Mouse (Mus musculus) heart, adult 11 months (tissue): Measurements from ENCODE around the gene Cbfa2t2.
A peak's percentile ranks its signal among the peaks of the same experiment; 100 is the strongest.

ENCODE experiments used
- DNase-seq: peaks from one replicate; pipeline ENCODE4 v3.0.0; 2022

Gene Cbfa2t2

DNA sequence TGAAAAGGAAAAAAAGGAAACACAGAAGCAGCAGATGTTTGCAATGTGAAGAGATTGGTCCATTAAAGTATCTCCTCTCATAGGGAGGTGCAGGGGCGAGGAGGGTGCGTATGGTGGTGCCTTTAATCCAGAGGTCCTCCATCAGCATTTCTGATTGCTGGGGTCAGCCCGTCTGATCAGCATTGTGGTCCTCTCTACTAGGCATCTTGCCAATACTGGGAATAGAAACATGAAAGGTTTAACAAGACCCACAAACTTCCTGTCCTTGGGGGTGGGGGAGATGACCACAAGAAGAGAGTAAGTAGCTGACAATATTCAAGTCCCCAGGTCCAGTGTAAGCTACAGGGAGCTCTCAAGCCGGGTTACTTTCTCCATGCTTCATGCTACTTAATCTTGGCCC, 134.4 kb downstream of the Cbfa2t2 start:
- DNase-seq, result no peak

- no peak for DNase-seq
Observed at GRCm38 (mm10) chr2:154571266-154571665, 135.0 kb downstream of the Cbfa2t2 start.

DNA sequence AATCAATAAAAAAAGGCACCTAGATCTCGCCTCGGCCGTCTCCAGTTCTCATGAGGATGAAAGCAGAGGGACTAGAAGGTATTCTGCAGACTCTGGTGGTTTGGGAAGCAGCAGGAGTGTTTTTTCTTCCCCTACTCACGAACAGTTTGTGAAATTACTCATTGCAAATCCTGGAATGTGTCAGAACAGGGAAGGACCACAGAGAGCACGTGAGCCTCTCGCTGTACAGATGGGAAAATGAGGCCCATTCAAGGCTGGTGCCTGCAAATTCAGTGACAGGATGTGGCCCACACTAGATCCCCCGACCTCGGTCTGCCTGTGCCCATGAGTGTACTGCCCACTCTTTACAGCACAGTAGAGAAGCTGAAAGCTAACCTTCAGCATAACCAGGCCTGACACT, 135.7 kb downstream of the Cbfa2t2 start:
- no peak for DNase-seq

DNA sequence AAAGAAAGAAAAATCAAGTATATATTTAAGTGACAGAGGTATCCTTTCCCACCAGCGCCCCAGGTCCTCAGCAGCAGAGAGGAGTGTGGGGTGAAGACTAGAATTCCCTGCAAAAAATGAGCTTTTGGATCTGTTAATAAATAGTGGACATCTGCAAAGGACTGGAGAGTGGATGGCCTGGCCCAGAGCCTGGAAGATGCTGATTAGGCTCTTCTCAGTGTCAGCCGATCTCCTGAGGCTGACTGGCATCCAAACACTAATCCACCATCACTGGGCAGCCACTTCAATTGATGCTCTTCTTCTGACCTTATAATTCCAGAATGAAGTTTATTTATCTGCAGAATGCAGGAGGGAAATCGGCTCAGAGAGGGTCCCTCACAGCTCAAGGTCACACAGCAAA, 136.7 kb downstream of the Cbfa2t2 start:
- no peak for DNase-seq

- no peak for DNase-seq
Observed at GRCm38 (mm10) chr2:154574271-154574670, 138.0 kb downstream of the Cbfa2t2 start.

DNA sequence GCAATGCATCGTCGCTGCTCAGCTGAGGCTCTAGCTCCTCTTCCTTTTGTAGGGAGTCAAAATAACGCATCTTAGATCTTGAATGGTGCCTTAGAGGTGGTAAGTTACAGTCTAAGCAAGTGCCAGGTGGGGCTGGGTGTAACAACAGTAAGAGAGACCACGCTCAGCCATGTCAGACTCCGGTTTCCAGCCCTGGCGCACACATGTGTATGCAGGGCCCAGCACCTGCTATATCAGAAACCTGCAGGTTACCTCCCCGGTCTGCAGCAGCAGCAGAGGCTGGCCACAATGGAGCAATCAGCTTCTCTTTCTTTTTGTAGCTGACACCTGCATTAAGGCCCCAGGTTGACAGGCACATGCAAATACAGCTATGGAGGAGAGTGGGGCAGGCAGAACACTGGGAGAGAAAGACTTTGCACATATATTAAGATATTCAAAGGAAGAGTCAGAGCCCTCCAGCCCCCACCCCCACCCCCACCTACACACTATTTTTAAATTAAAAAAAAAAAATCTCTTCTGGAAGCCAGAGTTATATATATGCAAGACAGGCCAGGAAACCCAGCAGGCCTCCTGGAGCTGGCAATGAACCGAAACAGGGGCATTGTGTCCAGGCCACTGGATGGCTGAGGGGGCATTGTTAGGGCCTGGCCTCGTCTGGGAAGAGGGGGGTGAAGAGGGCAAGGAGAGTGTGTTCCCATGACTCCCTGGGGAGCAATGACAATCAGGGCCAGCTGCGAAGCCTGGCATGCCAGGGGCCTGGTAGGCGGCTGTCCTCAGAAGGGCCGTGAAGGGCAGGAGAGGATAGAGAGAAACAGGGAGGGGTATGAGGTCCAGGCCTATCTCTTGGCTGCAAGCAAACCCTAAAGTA, 140.8 kb downstream of the Cbfa2t2 start:
- no peak for DNase-seq

GRCm38 (mm10) chr2:154577744-154578067, 141.4 kb downstream of the Cbfa2t2 start:
- no peak for DNase-seq

DNA sequence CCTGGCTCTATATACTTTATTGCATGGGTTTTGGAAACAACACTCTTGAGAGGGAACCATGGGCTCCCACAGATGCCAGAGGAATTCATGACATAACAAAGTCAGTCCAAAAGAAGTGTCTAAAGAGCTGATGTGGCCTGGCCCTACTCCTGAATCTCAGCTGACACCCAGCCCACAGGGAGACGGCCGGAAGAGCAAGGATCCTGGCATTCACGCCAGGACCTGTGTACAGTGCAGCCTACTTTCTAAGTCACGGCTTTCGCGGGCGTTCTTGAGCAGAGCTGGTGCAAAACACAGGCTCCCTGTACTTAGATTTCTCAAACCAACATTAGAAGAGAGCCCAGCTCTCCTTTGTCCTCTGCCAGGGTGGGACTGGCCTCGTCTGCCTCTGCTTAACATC, 144.3 kb downstream of the Cbfa2t2 start:
- peak; percentile 97 for DNase-seq

DNA sequence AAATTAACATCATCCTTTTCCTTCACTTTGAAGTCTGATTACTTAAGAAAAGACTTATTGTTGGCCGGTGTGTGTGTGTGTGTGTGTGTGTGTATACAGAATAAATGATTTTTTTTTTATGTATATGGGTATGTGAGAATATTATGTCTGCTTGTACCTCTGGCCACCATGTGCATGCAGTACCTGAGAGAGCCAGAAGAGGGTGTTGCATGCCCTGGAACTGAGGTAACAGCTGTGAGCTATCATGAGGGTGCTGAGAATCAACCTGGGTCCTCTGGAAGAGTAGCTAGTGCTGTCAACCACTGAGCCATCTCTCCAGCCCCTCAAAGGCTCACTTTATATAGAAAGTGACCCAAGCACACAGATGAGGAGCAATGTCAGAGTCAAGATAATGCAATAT, 145.1 kb downstream of the Cbfa2t2 start:
- DNase-seq, result no peak

DNA sequence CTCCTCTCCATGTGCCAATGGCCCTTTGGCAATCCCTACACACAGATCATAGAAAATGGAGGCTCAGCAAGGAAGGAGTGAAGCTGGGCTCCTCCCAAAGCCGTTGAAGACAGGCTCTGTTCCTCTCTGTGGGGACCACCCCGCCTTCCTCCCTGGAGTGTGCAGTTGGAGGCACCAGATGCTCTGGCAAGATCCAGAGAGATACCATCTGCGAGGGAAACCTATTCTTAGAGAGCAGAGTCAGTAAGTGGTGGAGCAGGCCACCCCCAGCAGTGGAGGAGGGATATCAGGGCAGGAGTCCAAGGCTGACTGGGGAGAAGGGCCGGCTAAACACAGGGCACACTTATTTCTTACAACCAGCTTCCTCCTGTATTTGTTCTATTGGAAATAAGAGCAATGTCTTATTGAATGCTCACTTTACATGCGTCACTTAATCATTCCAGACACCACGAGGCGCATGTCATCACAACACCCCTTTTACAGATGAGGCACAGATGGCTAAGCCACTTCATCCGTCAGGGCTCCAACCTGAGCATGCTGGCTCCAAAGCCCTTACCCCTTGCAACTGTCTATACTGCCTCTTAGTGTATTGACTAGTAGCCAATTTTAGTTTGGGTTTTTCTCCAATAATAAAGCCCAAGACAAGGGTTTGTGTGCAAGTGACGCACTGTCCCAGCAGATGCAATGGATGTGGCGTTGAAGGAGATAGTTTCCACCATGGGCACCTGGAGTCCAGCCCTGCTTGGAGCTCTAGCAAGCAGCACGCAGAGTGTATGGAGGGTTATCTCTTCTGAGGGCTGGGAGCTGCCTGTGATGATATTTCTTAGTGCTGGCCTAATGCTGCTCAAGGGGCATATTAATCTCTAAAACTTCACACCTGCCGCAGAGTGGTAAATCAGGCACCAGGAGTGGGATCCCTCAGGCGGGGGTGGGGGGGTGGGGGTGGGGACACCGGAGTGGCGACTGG, 147.9 kb downstream of the Cbfa2t2 start:
- DNase-seq, result peak; percentile 75

DNA sequence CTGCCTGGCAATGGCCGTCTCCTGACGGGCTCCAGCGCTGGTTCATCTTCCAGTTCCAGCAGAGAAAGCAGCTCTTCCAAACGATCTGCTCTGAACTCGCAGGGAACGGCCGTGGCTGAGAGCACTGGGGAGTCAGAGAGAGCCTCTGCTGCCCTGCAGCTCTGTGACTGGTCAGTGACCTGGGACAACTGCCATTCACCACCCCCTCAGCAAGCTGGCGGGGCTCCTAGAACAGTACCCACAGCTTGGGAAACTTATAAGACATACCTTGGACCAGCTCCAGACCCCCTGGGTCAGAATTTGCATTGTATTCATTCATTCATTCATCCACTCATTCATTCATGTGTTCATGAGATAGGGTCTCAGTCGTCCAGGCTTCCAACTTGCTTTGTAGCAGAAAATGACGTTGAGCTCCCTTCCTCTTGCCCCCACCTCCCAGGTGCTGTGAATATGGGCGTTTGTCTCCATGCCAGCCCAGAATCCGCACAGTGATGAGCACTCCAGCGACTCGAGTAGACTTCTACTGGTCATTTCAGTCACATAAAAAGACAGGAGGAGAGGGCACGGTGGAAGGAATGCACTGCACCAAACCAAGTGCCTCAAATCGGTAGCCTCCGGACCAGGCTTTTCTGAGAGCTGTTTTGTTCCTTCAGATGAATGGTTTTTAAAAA, 148.8 kb downstream of the Cbfa2t2 start:
- peak; percentile 76 for DNase-seq

GRCm38 (mm10) chr2:154586405-154586804, 150.1 kb downstream of the Cbfa2t2 start:
- DNase-seq, result no peak
